Mouse (Mus musculus) liver, postnatal 0 days (tissue): ENCODE data around the gene Trabd2b. TPM values are rescaled to one million over a fixed set of nuclear protein-coding genes. Genes with fewer than 3 reads are reported as not detected.

Experiments
- ATAC-seq: fragments of 200-750 bp; cut with Nextera tagmentation; 2 replicates; pipeline ENCODE4 v1.8.0; 2017; ENCODE audit warnings: mild to moderate bottlenecking, moderate library complexity
- DNase-seq: peaks from one replicate; pipeline ENCODE4 v3.0.0-alpha.2; 2016
- H3K27ac ChIP-seq: fragments of 300-500 bp; sonication (generic); 2 replicates; pipeline ENCODE4 v1.5.1; 2014; ENCODE audit warnings: antibody characterized with exemption, moderate library complexity, mild to moderate bottlenecking, low read depth
- H3K27me3 ChIP-seq: fragments of 300-500 bp; sonication (generic); 2 replicates; pipeline ENCODE4 v1.6.1; 2014; ENCODE audit warnings: low read length, control low read depth, mixed read lengths; ENCODE audit not compliant: insufficient read depth
- H3K36me3 ChIP-seq: fragments of 300-500 bp; sonication (generic); replicated peaks from 2 replicates; pipeline ENCODE4 v1.6.1; 2014; ENCODE audit warnings: mild to moderate bottlenecking, control low read depth, low read length, moderate library complexity, mixed read lengths; ENCODE audit not compliant: insufficient read depth
- H3K4me1 ChIP-seq: fragments of 300-500 bp; sonication (generic); 2 replicates; pipeline ENCODE4 v1.6.1; 2014; ENCODE audit warnings: antibody characterized with exemption, mild to moderate bottlenecking, control low read depth; ENCODE audit not compliant: insufficient read depth
- H3K4me2 ChIP-seq: fragments of 300-500 bp; sonication (generic); 2 replicates; pipeline ENCODE4 v1.6.1; 2014; ENCODE audit warnings: low read depth, mild to moderate bottlenecking, low read length, moderate library complexity, mixed read lengths
- H3K4me3 ChIP-seq: fragments of 300-500 bp; sonication (generic); 2 replicates; pipeline ENCODE4 v1.5.1; 2014; ENCODE audit warnings: low read depth, low read length
- H3K9ac ChIP-seq: fragments of 300-500 bp; sonication (generic); replicated peaks from 2 replicates; pipeline ENCODE4 v1.6.1; 2014; ENCODE audit warnings: mild to moderate bottlenecking, moderate library complexity
- H3K9me3 ChIP-seq: fragments of 300-500 bp; sonication (generic); 2 replicates; pipeline ENCODE4 v1.6.1; 2016; ENCODE audit warnings: mild to moderate bottlenecking, control low read depth, low read length, mixed read lengths
- CTCF ChIP-seq: sonication (generic); IDR thresholded peaks from 2 replicates; pipeline ENCODE4 v1.5.1; 2016; ENCODE audit warnings: antibody characterized with exemption, low read depth
- EP300 ChIP-seq: IDR thresholded peaks from 2 replicates; pipeline ENCODE4 v1.6.1; 2016; ENCODE audit warnings: antibody characterized with exemption, low read depth, mild to moderate bottlenecking
- WGBS: fragments of 180-500 bp; shearing (Covaris S2); extraction: QIAGEN DNeasy Blood & Tissue Kit; methylation state at CpG from one replicate; pipeline ENCODE4 v1.1.7; 2014; ENCODE audit not compliant: insufficient replicate concordance; 5-methylcytosine and 5-hydroxymethylcytosine counted together
- polyA plus RNA-seq: library from polyadenylated mRNA; unstranded; fragments of >200 nt; fragmentation: Nextera tagmentation; extraction: Ambion mirVana; gene quantifications from 2 replicates; pipeline ENCODE4 v1.2.1, GENCODE M21; 2015

Trabd2b gene
- polyA plus RNA-seq, 1 experiment from 2014 or later = 0.06 TPM

- WGBS = 40% methylated on average over 1 of the region's 1 CpGs
- Histone ChIP-seq H3K4me1 (no peaks in the 10 kb centered on the region), H3K4me3 (no peak overlapping the region), H3K27me3 (no peaks in the 10 kb centered on the region), H3K27ac (no peak overlapping the region), H3K9me3 (no peaks in the 10 kb centered on the region), H3K4me2 (no peak overlapping the region), H3K36me3 (no peaks in the 10 kb centered on the region), H3K9ac (no peak overlapping the region)
- TF ChIP-seq CTCF (no peak), EP300 (no peak)
- DNase-seq = no peak
- ATAC-seq = no peak
Observed at GRCm38 (mm10) chr4:114469881-114470280, 63.4 kb downstream of the Trabd2b start.

GRCm38 (mm10) chr4:114472143-114472542, 65.6 kb downstream of the Trabd2b start:
- Histone ChIP-seq H3K4me1 (no peaks in the 10 kb centered on the region), H3K36me3 (no peaks in the 10 kb centered on the region), H3K27me3 (no peaks in the 10 kb centered on the region), H3K4me2 (no peak overlapping the region), H3K9ac (no peak overlapping the region), H3K27ac (no peak overlapping the region), H3K4me3 (no peak overlapping the region), H3K9me3 (no peaks in the 10 kb centered on the region)
- TF ChIP-seq EP300 (no peak), CTCF (peak; percentile 27; the same call in 1 of the 2 replicates)
- DNase-seq = no peak
- 60% methylated on average over 5 of the region's 5 CpGs for WGBS
- ATAC-seq = no peak

GRCm38 (mm10) chr4:114476316-114476715, 69.8 kb downstream of the Trabd2b start:
- no peaks in the 10 kb centered on the region for H3K4me1 ChIP-seq
- 70% methylated on average over 3 of the region's 3 CpGs for WGBS
- ATAC-seq (no peak), DNase-seq (no peak)
- TF ChIP-seq CTCF (no peak), EP300 (no peak)
- no peaks in the 10 kb centered on the region for H3K36me3 ChIP-seq
- no peak overlapping the region for H3K27ac ChIP-seq
- H3K4me3 ChIP-seq = no peak overlapping the region
- H3K27me3 ChIP-seq = no peaks in the 10 kb centered on the region
- no peaks in the 10 kb centered on the region for H3K9me3 ChIP-seq
- no peak overlapping the region for H3K4me2 ChIP-seq
- no peak overlapping the region for H3K9ac ChIP-seq

- Histone ChIP-seq H3K27me3 (no peaks in the 10 kb centered on the region), H3K4me3 (no peak overlapping the region), H3K36me3 (no peaks in the 10 kb centered on the region), H3K4me1 (no peaks in the 10 kb centered on the region), H3K9me3 (no peaks in the 10 kb centered on the region), H3K27ac (no peak overlapping the region), H3K9ac (no peak overlapping the region), H3K4me2 (no peak overlapping the region)
- no peak for ATAC-seq
- no peak for TF ChIP-seq CTCF
- 53% methylated on average over 11 of the region's 11 CpGs for WGBS
- no peak for DNase-seq
Observed at GRCm38 (mm10) chr4:114477082-114477771, 70.7 kb downstream of the Trabd2b start.

GRCm38 (mm10) chr4:114481518-114481917, 75.0 kb downstream of the Trabd2b start:
- Histone ChIP-seq H3K36me3 (no peaks in the 10 kb centered on the region), H3K9ac (no peak overlapping the region), H3K4me1 (no peaks in the 10 kb centered on the region), H3K4me3 (no peak overlapping the region), H3K9me3 (no peaks in the 10 kb centered on the region), H3K27ac (no peak overlapping the region), H3K4me2 (no peak overlapping the region), H3K27me3 (no peaks in the 10 kb centered on the region)
- WGBS = 61% methylated on average over 5 of the region's 5 CpGs
- TF ChIP-seq EP300 = no peak
- no peak for TF ChIP-seq CTCF
- no peak for ATAC-seq
- DNase-seq = no peak

GRCm38 (mm10) chr4:114484173-114484572, 77.6 kb downstream of the Trabd2b start:
- Histone ChIP-seq H3K4me2 (no peak overlapping the region), H3K9me3 (no peaks in the 10 kb centered on the region), H3K27ac (no peak overlapping the region), H3K9ac (no peak overlapping the region), H3K4me3 (no peak overlapping the region), H3K36me3 (no peaks in the 10 kb centered on the region), H3K4me1 (no peaks in the 10 kb centered on the region), H3K27me3 (no peaks in the 10 kb centered on the region)
- DNase-seq = no peak
- WGBS = 58% methylated on average over 2 of the region's 2 CpGs
- no peak for ATAC-seq
- no peak for TF ChIP-seq CTCF

GRCm38 (mm10) chr4:114485996-114486395, 79.5 kb downstream of the Trabd2b start:
- Histone ChIP-seq H3K9ac (no peak overlapping the region), H3K4me2 (no peak overlapping the region), H3K4me3 (no peak overlapping the region), H3K36me3 (no peaks in the 10 kb centered on the region), H3K27ac (no peak overlapping the region), H3K4me1 (no peaks in the 10 kb centered on the region), H3K9me3 (no peaks in the 10 kb centered on the region), H3K27me3 (no peaks in the 10 kb centered on the region)
- DNase-seq (no peak), ATAC-seq (no peak)
- 51% methylated on average over 5 of the region's 5 CpGs for WGBS
- no peak for TF ChIP-seq CTCF
- TF ChIP-seq EP300 = no peak
